Mouse (Mus musculus): ENCODE results near the gene Trp53bp2.

DNA sequence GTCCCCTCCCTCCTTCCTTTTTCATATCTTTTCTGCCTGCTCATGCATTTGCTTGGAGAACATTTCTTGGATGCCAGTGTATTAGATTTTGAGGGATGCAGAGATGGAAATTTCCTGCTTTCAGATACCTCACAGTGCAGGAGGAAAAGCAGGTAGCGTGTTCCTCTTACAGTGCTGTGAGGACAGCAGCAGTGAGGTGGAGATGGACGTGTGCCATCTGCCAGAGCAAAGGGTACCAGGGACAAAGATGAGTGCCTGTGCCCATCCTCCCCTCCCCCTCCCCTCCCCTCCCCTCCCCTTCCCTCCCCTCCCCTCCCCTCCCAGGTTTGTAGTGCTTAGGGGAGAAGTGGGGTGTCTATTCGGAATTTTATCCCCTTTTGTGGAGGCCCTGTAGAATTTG, 20.9 kb downstream of the Trp53bp2 start:
- TF ChIP-seq POLR2A (IDR thresholded peaks at IDR 0.05; ENCODE audit: control insufficient read depth, extremely low read depth, insufficient read depth, low read length, poor library complexity) = no peak
- no peak for TF ChIP-seq CTCF (IDR thresholded peaks at IDR 0.05; ENCODE audit: borderline replicate concordance, control insufficient read depth, extremely low read depth, insufficient read depth, low read length, poor library complexity)

Data from thymus, adult 2 months (tissue).